Mouse (Mus musculus) layer of hippocampus, adult 8-10 months (tissue): Measurements from ENCODE around the gene Wfs1. TPM values are rescaled to one million over a fixed set of nuclear protein-coding genes. Genes with fewer than 3 reads are reported as not detected.
"Not testable (repeated sequence)": the region's sequence is repeated elsewhere in the genome, so short reads cannot be mapped to it uniquely, and the experiment has no call there.

Experiments used
- DNase-seq, 2 experiments: peaks; one replicate each; pipeline ENCODE4 v3.0.0; 2022; ENCODE audit warnings: low spot score in 2 of 2
- total RNA-seq, 4 experiments: library from RNA; stranded (reverse); gene quantifications; 2 replicates each; pipeline ENCODE4 v1.2.4; 2022

Gene Wfs1
- total RNA-seq, 4 experiments from 2014 or later, result 141 to 176 (median 159) TPM

DNA sequence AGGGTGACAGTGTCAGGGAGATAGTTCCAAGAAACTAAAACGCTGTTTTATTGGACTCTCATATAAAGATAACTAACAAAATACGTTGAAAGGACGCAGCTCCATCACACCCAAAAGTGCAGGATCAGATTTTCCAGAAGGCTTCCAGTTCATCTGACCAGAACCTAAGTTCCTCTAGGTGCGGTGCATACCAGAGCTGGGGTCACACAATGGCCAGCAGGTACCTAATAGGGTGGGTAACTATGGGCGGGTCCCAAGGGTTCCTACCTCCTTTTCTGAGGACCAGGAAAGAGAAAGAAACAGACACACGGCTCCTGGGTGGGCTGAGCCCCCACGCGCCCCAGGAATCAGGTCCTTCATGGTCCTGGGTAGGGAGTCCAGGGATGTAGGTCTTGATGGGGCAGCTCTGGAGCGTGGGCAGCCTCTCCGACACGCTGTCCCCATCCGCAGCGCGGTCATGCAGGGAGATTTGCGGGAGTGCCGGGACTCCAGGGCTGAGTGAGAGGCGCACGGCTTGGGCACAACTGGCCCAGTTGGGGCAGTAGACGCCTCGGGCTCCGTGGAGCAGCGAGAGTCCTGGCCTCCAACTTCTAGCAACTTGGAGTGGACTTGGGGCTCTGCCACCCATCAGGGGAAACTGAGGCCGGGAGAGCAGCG, 753 bp downstream of the Wfs1 start:
- no peak for DNase-seq

DNA sequence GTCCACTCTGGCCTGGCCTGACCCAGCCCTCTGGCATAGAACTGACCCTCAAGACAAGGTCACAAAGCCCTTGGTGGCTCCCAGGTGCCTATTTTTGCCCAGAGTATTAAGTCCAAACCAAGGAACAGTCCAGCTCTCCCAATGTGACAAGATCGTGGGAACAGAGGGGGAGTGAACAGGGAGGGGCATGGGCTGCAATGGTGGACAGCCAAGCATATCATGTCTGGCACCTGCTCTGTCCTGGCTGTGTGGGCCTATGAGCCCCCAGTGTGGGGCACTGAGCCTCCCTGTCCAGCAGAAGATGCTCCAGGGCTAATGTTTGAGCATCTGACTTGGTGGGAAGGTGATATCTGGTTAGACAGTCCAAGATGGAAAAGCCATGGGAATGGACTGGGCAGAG, 2.4 kb downstream of the Wfs1 start:
- no peak for DNase-seq

DNA sequence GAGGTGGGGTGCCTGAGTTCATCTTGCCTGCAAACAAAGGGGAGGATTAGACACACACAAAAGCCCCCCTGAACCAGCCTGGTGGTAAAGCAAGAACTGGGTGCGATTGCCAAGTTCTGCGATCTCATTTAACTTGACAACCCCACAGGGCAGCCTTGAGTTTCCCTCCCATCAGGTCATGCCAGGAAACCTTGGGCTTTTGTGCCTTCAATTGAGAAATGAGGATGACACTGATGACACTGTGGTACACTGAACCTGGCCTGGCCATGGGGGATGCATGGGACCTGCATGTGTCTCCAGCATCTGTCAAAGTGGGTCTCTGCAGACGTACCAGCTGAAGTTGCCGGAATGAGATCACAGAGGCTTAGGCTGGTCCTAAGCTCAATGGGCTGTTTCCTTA, 6.7 kb downstream of the Wfs1 start:
- DNase-seq, result no peak

DNA sequence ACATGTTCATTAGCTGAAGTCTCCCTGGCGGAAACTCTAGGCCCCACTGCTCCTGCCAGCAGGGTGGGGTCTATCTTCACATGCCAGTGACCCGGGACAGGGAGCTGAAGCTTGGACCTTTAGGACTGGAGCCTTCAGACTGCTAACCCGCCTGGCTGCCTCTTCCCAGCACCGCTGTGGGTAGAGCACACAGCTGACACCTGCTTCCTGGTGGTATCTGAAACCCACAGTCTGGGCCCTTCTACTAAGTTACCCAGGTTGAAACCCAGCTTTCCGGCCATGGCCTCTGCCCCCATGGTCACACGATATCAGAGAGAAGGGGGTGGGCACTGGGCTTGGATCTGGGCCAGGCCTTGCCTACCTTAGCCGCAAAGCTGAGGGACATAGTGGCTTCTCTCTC, 9.4 kb downstream of the Wfs1 start:
- no peak for DNase-seq

DNA sequence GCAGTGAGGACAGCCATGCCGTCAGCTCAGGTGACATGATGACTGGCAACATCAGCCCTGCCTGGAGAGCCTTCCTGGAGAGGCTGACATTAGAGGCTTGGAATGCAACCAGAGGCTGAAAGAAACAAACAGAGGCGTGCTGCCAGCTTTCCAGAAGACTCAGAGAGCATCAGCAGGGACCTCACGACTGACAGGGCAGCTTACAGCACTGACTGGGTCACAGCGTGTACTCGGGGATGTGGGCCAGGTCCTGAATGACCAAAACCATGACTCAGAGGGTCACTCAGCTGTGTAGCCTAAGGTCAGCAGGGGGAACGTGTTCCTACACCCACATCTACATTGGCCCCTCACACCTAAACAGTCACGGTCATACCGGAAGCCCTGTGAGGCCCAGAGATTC, 10.0 kb downstream of the Wfs1 start:
- no peak for DNase-seq

DNA sequence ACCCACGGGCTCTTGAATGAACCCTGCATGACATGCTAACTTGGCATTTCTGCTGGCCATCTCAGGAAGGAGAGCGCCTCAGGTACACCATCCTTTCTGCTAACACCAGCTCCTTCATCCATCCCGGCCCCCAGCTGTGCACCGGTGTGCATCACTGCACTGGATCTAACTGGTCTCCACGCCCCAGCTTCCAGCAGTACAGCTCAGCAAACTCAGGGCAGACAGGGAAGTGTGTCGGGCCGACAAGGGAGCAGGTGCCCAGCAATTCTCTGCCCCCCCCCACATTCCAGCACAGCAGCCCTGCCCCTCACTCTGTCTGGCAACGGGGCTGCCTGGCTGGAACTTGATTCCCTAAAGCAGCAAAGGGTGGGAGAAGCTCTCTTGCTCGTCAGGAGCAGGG, 11.2 kb downstream of the Wfs1 start:
- DNase-seq, result no peak

DNA sequence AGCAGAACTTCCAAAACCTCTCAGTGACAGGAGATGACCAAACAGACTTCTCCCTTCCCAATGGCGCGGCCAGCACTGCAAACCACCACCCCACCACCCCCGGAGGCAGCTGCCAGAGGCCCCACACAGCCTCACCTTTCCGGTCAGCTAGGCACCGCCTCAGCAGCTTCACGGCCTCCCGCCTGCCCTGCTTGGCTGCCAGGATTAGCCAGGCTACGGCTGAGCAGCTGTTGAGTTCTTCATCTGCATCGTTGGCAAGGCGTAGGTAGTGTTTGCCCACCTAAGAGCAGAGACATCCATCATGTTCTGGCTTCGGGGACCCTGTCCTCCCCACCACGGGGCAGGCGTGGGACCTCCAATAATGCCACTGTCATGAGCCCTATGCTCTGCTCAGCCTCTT, 13.7 kb downstream of the Wfs1 start:
- DNase-seq, result no peak

DNA sequence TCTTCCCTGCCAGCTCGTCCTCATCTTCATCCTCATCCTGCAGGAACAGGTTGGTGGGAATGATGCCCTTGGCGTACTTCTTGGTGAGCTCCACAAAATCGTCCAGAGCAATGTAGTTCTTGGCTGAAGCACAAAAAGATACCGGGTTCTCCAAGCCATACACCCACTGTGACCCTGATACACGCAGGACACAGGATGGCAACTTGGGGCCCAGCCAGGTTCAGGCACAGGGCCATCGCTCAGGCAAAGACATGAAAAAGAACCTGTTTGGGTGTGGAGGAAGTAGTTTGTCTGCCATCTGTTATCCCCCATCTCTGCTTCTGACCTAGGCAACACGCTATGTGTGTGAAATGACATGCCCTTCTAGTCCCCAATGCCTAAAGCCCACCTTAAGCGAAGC, 17.4 kb downstream of the Wfs1 start:
- no peak for DNase-seq

DNA sequence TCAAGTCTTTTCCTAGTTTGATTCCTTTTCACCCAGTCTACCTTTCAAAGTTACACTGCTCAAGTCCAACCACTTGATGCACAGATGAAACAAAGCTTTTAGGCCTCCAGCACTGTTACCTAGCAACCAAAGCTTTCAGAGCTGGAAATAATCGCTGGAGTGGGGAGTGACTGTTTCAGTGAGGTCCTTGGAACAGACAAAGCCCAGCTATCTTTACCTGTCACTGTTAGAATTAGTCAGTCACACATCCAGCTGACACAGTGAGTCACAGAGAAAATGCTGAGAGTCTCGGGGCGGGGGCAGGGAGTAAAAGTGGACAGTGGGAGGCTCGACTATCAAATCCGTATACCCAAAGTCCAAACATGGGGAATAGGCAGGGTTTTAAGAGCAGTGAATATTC, 28.5 kb downstream of the Wfs1 start:
- DNase-seq, result no peak

DNA sequence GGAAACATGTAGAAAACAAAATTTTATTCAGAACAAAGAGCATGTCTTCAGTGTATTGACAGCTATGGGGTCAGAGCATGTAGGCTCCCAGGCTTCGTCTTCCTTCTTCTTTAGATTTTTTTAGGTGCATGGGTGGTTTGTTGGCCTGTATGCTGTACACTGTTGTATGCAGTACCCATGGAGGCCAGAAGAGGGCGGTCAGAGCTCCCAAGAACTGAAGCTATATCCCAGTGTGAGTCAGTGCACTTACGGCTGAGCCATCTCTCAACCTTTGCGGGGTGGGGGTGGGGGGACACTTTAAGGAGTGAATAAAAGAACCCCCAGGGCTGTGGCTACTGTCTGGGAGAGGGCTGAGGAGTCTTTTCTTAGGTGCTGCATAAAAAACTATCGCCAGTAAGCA, 30.2 kb downstream of the Wfs1 start:
- peak in 1 of 2 experiments; percentile 79 for DNase-seq

DNA sequence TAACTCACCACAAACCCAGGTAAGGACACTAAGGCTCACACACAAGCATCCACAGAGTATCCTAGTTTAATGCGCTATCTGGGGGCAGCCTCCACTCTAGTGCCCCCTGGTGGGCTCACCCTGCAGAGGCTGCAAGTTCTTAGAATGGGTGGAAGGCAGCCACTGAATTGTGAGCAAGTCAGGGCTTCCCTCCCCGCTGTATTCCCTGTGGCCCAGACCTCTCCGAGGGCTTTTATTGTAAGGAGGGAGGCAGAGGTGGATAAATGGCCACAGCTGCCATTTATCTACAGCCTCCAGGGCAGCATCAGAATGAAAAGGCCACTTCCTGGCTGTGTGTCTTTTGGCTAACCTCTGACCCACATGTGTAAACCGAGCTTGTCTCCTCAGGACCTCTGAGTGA, 33.6 kb downstream of the Wfs1 start:
- no peak for DNase-seq

DNA sequence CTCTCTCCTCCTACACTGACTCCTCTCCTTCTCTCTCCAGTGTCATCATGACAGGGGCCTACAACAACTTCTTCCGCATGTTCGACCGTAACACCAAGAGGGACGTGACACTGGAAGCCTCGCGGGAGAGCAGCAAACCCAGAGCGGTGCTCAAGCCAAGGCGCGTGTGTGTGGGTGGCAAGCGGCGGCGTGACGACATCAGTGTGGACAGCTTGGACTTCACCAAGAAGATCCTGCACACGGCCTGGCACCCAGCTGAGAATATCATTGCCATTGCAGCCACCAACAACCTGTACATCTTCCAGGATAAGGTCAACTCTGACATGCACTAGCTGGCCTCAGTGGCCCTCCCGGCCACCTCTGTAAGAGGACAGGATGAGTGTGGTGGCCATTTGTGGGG, 36.7 kb downstream of the Wfs1 start:
- no peak for DNase-seq

DNA sequence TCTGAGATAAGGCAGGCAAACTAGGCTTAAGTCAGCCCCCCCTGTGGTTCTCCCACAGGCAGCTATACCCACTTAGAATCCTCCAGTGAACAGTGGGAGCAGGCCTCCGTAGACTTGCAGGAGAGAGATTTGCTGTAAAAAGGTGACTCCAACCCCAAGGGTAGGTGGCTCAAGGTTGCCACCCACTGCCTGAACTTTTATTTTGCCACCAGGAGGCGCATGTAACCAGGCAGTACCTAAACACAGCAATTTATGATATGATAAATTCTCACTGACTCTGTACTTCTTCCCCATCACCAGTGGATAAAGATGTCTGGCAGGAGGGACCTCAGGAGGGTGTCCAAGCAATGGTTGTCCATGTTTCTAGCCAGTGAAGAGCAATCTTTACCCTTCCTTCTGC, 38.1 kb downstream of the Wfs1 start:
- no peak for DNase-seq

DNA sequence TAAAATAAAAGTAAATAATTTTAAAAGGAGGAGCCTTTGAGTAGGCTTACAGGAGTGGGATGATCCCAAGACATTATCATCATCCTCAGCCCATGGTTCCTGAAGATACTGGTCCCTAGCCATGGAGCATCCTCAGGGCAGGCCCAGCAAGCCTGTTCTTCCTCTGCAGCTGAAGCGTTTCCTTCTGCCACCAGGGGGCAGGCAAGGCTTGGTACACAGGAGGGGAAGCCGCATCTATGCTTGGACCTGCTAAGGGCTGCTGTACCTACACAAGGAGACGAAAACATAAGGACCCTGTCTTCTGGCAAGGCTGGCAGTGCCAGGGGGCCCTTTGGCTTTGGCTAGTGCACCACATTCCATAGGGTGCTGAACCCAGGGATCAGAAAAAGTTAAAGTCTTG, 40.2 kb downstream of the Wfs1 start:
- peak in 1 of 2 experiments; percentile 74 for DNase-seq

DNA sequence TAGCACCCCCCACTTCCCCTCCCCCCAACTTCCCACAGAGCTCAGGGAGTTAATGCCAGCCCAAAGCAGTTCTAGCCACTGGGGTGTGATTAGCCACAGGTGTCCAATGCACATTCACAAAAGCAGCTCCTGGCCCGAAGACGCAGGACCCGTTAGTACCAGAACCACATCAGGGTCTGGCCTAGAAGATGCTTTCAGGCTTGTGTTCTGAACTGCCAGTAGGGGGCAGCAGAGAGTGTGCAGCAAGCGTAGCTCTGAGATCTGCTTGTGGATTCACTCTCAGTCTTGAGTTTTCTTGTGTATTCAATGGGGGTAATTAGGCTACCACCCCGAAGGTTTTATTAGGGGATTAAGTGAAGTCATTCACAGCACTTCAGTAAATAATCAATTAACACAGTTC, 42.6 kb downstream of the Wfs1 start:
- DNase-seq, result peak in 1 of 2 experiments; percentile 57

DNA sequence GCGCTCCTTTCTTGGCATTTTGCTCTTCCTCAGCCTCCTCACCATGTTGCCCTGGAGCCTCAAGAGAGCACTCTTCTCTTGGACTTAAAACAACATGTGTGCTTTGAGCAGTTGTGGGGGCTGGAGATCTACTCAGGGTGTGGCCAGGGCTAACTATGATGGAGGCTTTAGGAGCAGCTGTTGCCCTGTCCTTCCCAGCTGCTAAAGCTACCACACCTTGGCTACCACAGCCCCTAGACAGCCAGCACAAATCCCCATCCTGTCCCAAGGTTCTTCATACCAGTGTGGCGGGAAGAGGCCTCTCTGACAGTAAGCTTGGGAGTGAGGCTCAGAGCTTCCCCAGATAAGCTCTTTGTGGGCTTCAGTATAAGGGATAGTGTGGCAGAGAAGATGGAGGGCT, 43.3 kb downstream of the Wfs1 start:
- no peak for DNase-seq

DNA sequence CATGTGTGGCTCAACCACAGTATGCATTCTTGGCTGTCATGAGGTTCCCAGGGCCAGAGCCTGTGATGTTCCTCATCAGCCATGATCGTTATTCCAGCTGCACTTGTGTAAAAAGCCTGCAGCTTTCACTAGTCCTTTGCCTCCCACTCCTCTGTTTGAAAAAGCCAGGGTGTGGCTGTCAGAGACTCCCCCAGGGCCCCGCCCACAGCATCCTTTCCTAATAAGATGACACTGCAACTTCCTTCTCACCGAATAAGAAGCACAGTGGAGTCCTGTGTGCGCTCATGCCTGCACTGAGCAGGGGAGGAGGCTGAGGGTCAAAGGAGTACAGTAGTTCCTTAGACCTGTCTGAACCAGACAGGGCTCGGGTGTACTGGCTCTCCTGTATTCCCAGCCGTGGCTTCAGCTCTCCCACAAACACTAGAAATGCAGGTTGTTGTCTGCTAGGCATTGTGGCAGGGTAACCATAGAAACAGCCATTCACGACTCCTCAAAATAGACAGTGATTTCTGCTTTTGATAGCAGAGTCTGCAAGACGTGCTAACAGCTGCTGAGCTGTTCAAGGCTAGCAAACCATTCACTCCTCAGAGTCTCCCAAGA, 43.8 kb downstream of the Wfs1 start:
- DNase-seq, result peak; percentile 45 to 67

DNA sequence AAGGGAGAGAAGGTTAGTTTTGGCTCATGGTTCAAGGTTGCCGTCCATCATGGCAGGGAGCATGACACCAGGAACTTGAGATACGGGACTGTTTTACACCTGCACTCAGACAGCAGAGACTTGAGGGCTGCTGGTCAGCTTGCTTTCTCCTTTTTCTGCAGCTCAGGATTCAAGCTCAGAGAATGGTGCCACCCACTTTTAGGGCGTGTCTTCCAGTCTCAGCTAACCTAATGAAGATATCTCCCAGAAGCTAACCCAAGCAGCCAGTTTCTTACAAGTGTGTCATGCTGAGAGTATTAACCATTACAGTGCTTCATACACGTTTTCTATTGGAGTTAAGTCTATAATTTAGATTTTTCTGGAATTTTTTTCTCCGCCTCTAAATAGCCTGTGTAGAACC, 44.5 kb downstream of the Wfs1 start:
- DNase-seq, result no peak

DNA sequence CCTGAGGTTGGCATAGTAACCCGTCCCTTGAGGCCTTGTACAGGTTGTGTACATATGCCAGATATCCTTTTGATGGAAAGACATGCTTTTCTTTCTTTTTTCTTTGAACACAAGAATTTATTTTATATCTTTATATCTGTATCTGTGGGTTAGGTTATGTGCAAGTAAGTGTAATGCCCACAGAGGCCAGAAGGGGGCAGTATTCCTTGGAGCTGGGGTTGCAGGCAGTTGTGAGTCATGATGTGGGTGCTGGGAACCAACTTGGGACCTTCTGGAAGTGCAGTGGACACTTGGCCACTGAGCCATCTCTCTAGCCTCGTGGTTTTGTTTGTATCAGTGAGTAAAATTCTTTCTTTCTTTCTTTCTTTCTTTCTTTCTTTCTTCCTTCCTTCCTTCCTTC, 46.6 kb downstream of the Wfs1 start:
- no peak for DNase-seq

DNA sequence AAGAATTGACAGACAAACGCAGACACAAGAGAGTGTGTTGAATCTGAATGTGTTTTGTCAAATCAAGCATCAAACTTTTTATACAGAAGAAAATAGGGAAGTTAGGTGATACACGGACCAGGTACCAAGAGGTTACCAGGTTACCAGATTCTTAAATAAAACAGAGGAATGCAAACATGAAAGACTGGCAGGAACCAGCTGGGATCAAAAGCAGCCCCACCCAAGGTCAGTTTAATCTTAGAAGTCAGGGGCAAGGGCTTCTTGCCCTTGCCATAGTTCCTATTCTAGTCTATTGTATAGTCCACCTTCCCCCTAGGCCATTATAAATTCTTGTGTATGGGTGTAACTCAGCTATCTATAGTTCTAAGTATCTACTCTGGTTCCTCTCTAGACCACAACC, 50.0 kb downstream of the Wfs1 start:
- DNase-seq, result not testable (repeated sequence)

DNA sequence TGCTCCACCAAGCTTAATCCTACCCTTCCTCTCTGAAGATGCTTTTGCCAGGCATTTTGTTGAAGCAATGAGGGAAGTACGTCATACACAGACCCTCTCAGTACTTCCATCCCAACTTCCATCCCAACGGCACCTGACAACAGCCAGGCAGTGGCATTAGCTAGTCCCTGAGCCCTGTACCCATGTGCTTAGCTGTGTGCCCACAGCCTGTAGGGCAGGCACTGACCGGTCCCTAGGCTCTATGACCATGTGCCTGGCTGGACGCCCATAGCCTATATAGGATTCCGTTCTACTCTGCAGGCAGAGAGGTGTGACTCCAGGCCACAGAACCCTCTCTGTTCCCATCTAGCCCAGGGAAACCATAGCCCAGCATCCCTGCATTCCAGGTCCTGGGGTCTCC, 51.0 kb downstream of the Wfs1 start:
- DNase-seq, result no peak

DNA sequence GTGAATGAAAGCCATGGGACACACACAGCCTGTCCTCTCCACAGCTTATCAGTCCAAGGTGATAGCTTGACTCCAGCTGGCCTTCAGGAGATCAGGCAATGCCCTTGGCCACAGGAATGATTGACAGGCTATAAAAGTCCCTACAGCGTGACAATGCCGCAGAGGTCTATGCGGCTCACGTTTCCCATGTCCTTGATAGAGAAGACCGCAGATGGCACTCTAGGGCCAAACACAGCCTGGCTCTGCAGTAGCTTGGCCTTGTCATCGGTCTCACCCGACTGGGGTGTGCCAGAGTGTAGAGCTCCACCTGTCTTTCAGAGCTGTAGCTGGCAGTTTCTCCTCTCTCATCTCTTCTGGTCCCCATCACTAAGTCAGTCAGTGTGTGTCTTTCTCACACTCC, 52.5 kb downstream of the Wfs1 start:
- DNase-seq, result no peak
